Mouse (Mus musculus) embryo, embryonic 11 days (tissue): Measurements from ENCODE around the gene Pcca.
"Not testable (repeated sequence)": the region's sequence is repeated elsewhere in the genome, so short reads cannot be mapped to it uniquely, and the experiment has no call there.

Experiments
- DNase-seq: peaks from one replicate; pipeline ENCODE4 v3.0.0-alpha.2; 2015

Pcca gene

DNA sequence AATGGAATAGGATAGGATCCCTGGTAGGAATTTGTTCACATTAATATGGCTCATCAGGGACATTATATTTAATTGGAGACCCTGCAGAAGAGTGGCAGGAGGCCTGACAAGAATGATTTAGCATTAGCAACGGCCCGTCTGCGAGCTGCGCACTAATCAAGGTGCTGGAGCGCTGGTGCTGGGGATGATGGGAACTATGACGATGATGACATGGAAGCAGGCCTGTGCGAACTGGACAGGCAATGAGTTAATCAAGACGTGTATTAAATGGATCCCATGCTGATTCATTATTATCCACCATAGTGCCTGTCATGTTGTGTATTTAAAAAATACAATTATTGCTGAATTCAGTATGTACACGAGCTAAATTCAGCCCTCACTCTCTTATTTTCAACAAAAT lies 36.7 kb downstream of the Pcca start:
- no peak for DNase-seq

DNA sequence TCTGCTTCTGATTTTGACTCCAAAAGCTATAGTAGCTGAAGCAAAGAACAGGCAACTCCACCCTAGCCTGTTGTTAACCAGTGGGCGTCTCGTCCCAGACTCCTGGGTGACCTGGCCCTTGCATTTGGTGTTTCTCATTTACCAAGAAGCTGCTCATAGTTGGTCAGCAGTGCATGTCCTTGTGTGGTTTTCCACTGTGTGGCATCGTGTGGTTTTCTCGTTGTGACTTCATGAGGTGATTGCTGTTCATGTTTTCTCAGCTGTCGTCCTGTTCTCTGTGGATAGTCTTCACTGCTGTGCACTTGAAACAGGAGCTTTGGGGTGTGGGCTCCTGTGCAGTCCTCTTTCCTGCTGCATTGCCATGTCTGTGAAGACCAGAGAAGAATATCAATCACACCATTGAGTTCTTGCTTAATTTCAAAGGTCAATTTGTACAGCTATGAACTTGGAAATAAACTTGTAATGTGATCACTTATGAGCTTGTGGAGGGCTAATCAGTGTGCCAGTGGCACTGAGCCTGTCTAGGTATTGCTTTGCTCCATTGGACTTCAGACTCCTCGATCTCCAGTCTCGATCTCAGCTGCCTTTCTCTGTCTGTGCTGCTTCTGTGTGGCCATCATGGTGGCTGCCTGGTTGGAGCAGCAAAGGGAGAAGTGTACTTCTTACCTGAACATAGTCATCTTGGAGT lies 40.1 kb downstream of the Pcca start:
- DNase-seq, result peak; percentile 7

DNA sequence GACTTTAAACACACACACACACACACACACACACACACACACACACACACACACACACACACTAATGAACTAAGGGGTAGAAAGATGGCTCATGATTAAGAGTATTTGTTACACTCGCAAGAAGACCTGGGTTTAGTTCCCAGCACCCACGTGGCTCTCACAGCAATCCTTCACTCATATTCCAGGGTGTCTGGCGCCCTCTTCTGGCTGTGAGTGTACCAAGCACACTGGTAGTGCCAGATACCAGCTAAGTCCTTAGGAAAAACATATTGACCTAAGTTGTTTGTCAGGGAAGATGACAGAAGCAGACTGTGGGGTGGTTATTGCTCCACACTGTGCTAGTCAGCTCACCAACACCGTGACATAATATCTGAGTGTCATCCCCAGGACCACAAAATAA lies 43.7 kb downstream of the Pcca start:
- no peak for DNase-seq

DNA sequence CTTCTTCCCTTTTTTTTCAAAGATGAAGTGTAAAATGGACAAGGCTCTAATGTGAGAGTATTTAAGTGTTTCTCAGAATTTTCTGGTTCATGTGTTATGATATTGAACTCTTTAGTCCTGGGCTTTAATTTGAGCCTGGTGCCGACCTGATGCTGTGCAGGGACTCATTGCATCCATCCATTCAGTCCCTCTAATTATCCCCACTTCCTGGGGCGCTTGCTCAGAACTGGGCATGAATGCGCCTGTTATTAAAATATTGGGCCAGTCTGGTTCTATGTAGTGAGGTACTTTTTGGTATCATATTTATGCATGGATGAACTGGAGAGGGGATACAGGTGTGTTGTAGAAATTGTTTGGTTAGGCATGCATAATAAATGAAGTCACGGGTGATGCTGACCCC lies 47.9 kb downstream of the Pcca start:
- no peak for DNase-seq

DNA sequence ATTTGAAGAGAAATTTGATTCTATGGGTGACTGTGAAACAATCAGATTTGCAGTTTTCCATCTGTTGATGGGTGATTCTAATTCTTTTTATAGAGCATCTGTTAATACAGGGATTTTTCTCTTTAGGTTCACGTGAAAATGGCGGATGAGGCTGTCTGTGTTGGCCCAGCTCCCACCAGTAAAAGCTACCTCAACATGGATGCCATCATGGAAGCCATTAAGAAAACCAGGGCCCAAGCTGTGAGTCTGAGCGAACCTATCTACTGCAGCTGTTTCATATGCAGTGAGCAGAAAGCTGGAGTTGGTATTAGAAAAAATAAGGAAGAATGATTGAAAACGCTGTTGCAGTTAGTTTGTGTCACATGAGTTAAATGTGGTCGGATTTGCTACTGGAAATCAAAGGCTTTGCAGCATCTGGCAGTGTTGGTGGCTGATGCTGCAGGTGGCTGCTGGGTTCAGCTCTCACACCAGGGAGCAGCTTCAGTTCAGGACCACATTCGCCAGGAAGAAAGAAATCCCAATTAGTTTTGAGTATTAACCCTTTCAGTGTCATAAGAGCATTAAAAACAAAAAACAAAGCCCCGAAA lies 48.5 kb downstream of the Pcca start:
- peak; percentile 27 for DNase-seq

DNA sequence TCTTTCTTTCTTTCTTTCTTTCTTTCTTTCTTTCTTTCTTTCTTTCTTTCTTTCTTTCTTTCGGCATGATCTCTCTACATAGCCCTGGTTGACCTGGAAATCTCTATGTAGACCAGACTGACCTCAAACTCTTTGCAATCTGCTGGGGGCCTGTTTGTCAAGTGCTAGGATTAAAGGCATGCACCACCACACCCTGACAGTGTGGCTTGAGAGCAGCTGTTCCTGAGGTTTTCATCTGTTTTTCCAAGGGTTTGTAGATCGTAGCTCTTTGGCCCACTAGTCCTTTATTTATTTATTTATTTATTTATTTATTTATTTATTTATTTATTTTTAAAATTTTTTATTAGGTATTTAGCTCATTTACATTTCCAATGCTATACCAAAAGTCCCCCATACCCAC lies 50.0 kb downstream of the Pcca start:
- not testable (repeated sequence) for DNase-seq

DNA sequence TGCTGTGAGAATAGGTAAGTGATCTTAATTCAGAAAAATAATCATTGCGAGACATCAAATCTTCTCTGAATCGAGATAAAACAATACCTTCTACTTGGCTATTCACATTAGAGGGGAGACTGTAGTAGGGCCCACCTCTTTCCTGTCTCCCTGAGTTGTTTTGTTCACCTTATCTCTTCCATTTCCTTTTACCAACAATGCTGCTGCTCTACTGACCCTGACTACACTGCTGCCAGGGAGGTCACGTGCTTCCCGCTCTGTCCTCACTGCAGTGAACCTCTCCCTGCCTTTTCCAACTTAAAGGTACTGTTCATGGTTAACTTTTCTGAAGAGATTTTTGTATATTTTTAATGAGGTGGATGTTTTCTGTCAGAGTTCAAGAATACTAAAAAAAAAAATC lies 52.8 kb downstream of the Pcca start:
- no peak for DNase-seq

DNA sequence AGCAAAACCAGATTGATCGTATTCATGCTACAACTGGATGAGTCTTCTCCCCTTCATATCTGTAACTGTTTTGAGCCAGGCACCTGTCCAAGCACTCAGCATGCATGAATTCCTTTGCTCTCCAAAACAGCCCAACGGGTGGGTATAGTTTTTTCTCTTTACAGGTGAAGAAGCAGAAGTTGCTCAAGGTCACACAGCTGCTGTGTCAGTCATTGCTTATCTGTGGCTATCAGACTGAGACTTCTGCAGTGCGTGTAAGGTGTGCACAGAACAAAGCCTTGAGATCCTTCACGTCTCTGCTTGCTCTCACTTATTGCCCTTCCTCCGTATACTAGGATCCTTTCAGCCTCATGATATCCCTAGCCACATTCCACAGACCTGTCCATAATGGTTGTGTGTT lies 63.4 kb downstream of the Pcca start:
- no peak for DNase-seq

DNA sequence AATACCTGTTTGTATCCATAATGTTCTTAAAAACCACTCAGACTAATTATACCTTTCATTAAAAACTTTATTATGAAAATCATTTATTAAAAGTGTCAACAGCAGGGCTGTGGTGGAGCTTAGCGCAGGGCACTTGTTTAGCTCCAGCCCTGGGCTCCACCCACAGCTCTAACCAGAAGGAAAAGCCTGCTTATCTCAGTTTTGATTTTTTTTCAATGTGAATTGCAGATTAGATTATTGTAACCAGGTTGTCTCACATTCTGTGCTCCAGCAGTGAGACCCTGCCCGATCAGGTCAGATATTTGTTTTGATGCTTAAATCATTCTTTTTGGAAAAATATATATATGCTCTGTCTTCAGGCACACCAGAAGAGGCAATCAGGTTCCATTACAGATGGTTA lies 64.7 kb downstream of the Pcca start:
- DNase-seq, result no peak

DNA sequence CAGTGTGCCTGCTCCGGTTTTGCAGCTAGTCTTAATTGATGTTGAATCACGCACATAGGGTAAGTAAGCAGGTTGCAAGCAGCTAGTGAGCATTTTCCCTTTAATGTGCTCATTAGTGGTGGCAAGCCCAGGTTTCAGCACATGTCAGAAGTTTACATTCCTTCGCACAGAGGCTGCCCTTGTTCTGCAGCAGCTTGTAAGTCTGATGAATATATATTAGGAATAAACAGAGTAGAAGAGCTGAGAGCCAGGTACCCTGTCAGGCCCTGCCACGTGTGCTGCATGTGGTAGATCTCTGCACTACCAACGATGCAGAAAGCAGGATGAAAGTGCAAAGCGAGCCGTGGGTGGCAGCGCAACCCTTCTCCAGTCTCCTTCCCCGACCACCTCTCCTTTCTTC lies 65.7 kb downstream of the Pcca start:
- DNase-seq, result peak; percentile 15

DNA sequence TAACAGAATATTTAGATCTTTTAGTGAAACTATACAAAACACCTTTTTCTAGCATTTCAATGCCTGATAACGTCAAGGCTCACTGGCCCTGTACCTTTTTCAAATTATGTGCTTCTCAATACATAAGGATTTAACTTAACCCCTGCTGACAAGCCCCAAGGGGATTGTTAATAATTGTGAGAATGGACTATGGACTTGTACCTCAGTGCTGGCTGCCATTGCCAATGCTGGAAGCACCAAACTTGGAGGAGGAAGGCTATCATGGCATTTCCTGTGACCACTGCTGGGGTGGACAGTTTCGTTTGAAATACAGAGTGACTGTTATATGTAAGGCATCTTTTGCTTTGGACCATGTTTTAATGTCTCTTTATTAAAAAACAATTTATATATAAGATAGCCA lies 68.6 kb downstream of the Pcca start:
- no peak for DNase-seq

DNA sequence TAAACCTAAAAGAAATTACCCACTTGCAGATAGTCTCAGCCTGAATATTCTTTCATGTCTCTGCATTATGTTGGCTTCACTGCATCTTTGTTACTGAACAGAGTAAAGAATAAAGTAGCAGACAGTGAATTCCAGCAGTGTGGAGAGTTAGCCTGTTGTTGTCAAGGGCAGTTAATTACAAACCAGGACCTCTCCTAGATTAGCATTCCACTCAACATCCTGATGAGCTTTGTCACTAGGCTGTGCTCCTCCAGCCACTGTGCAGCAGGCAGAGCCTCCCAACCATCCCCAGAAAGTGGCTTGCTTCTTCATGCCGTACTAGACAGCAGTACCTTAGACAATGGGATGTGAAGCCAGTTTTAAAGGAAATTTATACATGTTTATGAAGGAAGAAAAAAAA lies 72.4 kb downstream of the Pcca start:
- DNase-seq, result peak; percentile 5

DNA sequence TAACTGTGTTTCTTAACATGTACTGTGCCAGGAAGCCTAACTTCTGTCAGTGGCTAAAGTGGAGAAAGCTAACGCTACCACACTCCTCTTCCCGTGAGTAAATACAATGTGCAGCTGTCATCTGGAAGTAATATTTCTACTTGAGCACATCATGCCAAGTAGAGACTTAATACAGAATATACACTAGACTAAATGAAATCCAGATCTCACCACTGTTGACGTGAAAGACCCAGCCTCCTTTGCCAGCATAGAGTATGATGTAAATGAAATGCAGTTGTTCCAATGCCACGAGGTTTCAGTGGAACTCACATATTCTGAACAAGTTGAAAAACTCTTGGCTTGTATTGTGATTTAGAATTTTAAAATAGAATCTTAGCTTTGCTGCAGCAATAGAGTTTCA lies 73.3 kb downstream of the Pcca start:
- peak; percentile 46 for DNase-seq

DNA sequence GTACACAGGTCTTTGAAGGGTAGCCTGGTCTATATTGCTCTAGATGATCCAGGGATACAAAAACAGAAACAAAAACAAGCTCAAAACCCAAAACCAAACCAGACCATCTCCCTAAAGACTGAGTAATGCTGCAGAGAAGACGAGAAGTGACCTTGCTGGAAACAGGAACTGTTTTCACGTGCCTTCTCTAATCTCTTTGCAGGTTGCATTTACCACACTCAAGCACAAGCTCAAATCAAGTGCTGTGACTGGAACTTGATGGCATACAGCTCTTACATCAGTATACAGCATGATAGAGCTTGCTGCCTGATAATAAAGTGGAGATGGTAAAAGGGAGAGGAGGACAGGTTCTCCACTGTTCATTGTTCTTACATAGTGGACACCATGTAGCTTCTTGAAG lies 74.2 kb downstream of the Pcca start:
- DNase-seq, result no peak

DNA sequence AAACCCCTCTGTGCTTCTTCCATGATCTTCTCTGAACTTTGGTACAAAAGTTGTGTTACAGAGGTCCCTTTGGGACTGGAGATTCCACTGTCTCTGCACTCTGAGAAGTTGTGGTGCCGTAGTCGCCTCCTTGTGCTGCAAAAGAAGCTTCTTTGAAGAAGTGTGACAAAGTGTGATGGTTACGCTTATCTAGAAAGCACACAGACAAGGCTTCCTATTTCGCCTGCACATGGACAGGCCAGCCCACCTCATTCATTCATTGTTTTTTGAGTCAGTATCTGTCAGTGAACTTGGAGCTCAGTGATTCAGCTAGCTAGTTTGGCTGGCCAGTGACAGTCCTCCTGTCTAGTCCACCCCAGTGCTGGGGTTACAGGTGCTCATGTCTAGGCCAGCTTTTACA lies 76.9 kb downstream of the Pcca start:
- DNase-seq, result no peak

DNA sequence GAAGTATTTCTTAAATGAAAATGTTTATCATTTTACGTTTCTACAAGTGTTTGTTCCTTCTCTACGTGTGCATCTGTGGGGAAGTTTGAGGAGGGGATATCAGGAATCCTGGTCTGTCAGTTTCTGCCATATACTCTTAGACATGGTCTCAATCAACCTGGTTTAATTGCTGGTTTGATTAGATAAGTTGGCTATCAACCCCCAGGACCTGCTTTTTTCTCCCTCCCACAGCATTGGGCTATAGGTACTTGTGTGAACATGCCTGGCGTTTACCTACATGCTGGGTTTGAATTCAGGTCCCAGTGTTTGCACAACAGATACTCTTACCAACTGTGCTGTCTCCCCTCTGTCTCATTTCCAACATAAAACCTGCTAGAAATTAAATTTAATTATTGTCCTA lies 78.2 kb downstream of the Pcca start:
- DNase-seq, result no peak

DNA sequence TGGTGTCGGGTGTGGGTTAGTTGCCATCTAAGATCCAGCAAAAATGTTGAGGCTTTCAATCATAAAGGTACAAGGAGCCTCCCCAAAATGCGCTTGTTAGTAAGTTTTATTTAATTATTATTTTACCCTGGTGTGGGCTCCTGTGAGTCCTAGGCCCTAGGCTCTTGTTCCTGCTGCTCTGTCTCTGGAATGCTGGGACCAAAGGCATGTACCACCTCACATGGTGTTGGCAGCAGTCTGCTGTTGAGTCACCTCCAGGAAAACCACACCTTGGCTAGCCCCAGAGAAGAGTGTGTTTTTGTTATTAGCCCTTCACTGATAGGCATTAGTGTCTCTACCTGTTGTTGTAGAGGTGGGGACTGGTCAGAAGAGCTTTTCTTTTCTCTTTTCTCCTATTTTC lies 83.5 kb downstream of the Pcca start:
- DNase-seq, result no peak

DNA sequence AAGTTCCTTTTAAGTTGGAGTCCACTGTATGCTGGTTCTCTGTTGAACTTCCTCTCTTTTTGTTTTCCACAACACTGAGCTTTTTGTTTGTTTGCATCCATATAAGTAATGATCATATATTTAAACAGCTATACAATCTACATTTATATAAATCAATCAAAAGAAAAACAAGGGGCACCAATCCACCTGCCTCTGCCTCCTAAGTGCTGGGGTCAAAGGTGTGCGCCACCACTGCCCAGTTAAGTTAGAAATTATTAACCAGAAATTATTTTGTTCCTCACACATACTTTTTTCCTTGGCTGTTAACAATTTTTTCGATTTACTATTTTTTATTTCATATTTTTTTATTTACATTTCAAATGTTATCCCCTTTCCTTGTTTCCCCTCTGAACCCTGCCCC lies 99.3 kb downstream of the Pcca start:
- no peak for DNase-seq

DNA sequence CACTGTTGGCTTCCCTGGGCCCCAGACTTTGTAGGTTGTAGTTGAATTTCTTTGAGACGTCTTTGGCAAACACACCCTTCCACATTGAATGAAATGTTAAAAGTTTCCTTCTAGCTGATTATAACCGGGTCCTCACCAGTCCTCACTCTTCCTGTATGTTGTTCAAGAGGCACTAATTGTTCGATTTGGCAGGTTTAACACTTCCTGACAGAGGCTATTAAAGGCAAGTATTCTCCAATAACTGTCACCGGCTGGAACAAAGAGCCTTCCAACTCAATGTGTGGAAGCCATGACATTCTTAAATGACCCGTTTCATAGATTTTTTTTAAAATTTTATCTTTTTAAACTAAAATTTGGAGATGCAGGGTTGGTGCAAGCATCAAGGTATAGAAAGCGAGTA lies 102.5 kb downstream of the Pcca start:
- DNase-seq, result no peak

DNA sequence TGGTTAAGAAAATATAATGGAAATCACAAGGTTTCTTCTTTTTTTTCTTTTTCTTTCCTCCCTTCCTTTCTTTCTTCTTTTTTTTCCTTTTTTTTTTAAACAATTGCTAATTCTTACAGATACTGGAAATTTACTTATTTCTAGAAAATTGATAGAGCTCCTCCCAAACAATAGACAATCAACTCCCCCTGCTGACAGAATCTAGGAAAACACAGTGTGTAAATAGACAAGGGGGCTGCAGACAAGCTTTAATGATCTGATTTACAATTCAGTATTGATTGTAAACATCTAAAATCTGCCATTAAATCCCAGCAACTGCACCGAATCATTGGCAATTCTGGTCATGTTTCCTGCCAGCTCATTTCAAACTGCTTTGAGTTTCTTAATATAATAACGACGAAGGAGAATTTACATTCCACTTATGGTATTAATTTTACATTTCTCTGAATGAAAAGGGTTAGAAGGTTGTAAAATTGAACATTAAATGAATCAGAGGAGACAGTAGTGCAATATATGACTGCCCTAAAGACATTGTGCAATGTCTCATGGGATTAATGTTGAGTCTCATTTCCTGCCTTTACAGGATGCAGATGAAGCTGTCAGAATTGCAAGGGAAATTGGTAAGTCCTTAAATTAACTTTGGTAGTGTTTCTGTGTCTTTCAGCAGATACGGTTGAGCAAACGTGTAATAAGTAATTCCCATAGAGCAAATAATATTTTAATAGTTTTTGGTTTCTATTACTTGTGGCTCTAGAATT lies 103.9 kb downstream of the Pcca start:
- peak; percentile 56 for DNase-seq

DNA sequence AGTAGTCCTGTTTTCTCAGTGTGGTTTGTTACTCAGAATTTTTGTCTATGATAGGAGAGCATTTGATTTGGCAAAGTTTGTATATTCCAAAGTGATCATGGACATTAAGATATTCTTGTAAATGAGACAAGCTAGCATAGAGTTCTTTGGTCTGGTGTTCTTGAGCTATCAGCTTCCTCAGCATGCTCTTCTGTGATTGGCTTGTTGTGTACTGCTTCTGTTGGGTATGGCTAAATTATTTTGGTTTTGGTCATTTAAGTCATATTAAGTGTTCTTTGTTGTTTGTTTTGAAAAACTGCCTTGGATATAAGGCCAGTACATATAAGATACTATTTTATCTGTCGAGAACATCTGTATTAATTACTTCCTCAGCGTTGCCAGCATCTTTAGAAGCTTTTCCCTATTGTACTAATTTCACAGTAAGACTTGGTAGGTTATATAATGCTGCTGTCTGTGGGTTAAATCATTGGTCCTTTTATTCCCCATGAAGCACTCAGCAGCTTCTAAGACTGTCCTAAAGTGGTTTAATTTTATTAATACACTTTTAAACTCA lies 105.1 kb downstream of the Pcca start:
- no peak for DNase-seq

DNA sequence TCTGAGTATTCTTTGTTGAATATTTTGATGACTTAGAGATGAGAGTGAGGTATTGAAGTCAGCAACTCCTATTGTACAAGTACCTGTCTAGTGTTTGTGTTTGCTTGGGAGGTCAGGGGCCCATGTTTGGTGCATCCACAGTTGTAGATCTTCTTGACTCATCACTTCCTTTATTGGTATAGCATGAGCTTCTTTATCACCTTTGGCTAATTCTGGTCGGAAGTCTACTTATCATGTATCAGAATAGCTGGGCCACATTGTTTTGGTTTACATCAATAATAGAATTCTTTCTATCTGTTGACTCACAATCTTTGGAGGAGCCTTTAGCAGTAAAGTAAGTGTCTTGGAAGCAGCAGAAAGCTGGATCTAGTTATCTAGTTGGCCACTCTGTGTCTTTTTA lies 108.3 kb downstream of the Pcca start:
- DNase-seq, result no peak

DNA sequence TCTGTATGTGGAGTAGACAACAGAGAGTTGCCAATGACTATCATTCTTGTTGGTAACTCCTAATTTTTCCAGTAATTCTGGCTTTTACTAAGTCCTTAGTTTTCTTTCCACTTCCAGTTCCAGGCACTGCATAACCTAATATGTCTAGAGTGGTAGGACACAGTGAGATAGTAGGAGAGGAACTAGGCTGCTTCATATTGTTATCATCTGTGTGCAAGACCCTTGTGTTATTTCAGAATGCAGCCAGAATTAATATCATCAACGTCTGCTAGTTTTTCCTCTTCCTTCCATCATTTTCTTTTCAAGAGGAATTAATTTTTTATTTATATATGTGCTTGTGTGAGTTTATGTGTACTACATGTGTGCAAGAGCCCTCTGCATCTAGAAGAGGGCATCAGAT lies 114.1 kb downstream of the Pcca start:
- DNase-seq, result no peak

DNA sequence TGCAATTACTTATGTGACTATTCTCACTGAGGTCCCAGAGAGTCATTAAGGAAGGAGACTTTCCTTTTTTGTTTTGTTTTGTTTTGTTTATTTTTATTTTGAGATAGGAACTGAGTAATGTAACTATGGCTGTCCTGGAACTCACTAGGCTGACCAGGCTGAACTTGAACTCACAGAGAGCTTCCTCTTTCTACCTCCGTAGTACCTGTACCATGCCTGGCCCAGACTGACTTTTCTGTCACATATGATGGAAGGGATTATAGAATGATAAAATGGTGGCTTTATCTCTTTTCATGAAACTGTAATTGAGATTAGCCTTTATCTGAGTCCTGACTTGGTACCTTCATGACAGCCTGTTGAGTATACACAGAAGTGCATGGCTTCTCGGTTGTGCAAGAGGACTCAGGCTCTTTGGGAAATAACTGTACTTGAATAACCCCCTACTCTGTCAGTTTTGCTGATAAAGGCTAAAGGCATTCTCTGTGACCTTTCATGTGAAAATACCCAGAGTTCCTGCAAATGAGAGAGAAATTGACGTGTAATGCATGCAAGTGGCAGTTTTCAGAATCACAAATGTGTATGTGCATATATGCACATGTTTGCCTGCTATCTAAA lies 115.3 kb downstream of the Pcca start:
- no peak for DNase-seq
